Mouse (Mus musculus): ENCODE data around the gene Hnrnph3. TPM values are rescaled to one million over a fixed set of nuclear protein-coding genes. Genes with fewer than 3 reads are reported as not detected.

The Hnrnph3 gene
- total RNA-seq, 1 experiment, result 25.7 TPM

DNA sequence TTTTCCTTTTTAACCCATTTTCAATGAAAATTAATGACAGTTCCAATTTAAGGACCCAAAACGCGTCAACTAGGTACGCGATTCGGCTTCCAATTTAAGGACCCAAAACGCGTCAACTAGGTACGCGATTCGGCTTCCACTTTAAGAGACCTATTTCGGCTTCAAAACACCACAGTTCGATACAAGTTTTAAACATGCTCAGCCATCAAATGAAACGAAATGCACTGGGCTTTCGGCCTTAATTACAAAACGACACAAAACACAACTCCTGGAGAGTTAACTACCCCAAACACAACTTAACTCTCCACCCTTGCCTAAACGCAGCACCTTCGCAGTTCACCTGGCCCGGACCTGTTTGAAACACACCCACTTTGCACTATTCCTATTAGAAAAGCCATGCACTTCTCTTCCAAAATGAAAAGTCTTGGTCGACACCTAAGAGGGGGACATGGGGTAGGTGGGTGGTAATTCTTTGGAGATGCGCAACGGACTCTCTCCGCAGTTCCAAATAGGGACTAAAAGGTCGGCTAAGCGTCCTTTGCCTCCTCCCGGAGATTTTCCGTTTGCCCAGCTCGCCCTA lies 1.4 kb downstream of the Hnrnph3 start:
- in situ Hi-C loops (cut with MboI; ENCODE audit: low sequenced_read_pairs in 2 of 2, unreplicated experiment in 2 of 2), result no loop called here
- H3K4me3 ChIP-seq (ENCODE audit: insufficient read depth in 1 of 2, low read depth in 1 of 2, low read length in 2 of 2, poor library complexity in 1 of 2, severe bottlenecking in 1 of 2), result peak overlapping the region; percentile 76 to 86
- H3K27ac ChIP-seq (ENCODE audit: insufficient read depth, low read depth, low read length, poor library complexity, severe bottlenecking), result peak overlapping the region; percentile 66; the same call in 1 of the 2 replicates
- H3K4me1 ChIP-seq (ENCODE audit: control insufficient read depth in 2 of 2, insufficient read depth in 2 of 2, low read length in 2 of 2, poor library complexity in 1 of 2), result peaks cover 3 to 4% of the 10 kb centered on the region in 2 experiments; a peak in 3 of 4 replicates
- TF ChIP-seq MAFK (IDR thresholded peaks at IDR 0.05; ENCODE audit: insufficient read depth, low read depth, low read length) (no peak), ZC3H11A (IDR thresholded peaks at IDR 0.05; ENCODE audit: borderline replicate concordance, low read depth, low read length) (no peak), CHD2 (IDR thresholded peaks at IDR 0.05; ENCODE audit: low read depth, low read length) (no peak)
- H3K9me3 ChIP-seq (ENCODE audit: control insufficient read depth, insufficient read depth, low read depth, low read length), result no peaks in the 10 kb centered on the region
- no peak for DNase-seq (ENCODE audit: low read depth, low spot score)
- H3K36me3 ChIP-seq (ENCODE audit: control insufficient read depth, insufficient read depth, low read length, poor library complexity, severe bottlenecking), result peaks cover 4% of the 10 kb centered on the region
- H3K9ac ChIP-seq (ENCODE audit: insufficient read depth, low read depth, low read length, poor library complexity, severe bottlenecking), result peak overlapping the region; percentile 93

GRCm38 (mm10) chr10:63021702-63022101 lies 2.3 kb downstream of the Hnrnph3 start:
- Histone ChIP-seq H3K9me3 (ENCODE audit: control insufficient read depth, insufficient read depth, low read depth, low read length) (no peaks in the 10 kb centered on the region), H3K27ac (ENCODE audit: insufficient read depth, low read depth, low read length, poor library complexity, severe bottlenecking) (no peak overlapping the region), H3K36me3 (ENCODE audit: control insufficient read depth, insufficient read depth, low read length, poor library complexity, severe bottlenecking) (peaks cover 7% of the 10 kb centered on the region), H3K9ac (ENCODE audit: insufficient read depth, low read depth, low read length, poor library complexity, severe bottlenecking) (no peak overlapping the region; the same call in 1 of the 2 replicates), H3K4me3 (ENCODE audit: insufficient read depth in 1 of 2, low read depth in 1 of 2, low read length in 2 of 2, poor library complexity in 1 of 2, severe bottlenecking in 1 of 2) (peak overlapping the region; percentile 14 to 86; a peak in 2 of 4 replicates), H3K4me1 (ENCODE audit: control insufficient read depth in 2 of 2, insufficient read depth in 2 of 2, low read length in 2 of 2, poor library complexity in 1 of 2) (peaks cover 3 to 4% of the 10 kb centered on the region in 2 experiments; a peak in 3 of 4 replicates)
- TF ChIP-seq MAFK (IDR thresholded peaks at IDR 0.05; ENCODE audit: insufficient read depth, low read depth, low read length), result no peak
- TF ChIP-seq ZC3H11A (IDR thresholded peaks at IDR 0.05; ENCODE audit: borderline replicate concordance, low read depth, low read length), result no peak
- no peak for TF ChIP-seq CHD2 (IDR thresholded peaks at IDR 0.05; ENCODE audit: low read depth, low read length)
- no peak for TF ChIP-seq HCFC1 (IDR thresholded peaks at IDR 0.05; ENCODE audit: borderline replicate concordance, insufficient read depth, low read length)
- no peak for TF ChIP-seq ZNF384 (IDR thresholded peaks at IDR 0.05; ENCODE audit: low read depth, low read length)
- no peak for DNase-seq (ENCODE audit: low read depth, low spot score)
- in situ Hi-C loops (cut with MboI; ENCODE audit: low sequenced_read_pairs in 2 of 2, unreplicated experiment in 2 of 2), result no loop called here

DNA sequence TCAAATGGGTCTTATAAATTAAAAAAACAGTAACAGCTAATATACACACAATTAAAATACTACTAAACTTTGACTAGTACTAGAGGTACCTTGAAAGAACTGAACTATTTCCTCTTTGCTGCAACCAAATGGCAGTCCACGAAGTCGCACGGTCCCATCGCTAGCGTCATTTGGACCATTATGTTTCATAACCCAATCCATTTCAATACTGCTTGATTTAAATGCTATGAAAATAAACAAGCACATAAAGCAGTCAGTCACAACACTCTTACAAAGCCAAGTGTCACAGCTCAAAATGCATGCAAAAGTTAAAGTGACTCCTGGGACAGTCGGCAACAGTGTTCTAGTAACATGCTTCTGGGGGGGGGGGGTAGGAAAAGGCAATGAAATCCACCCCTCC lies 4.7 kb downstream of the Hnrnph3 start:
- peaks cover 15% of the 10 kb centered on the region for H3K36me3 ChIP-seq (ENCODE audit: control insufficient read depth, insufficient read depth, low read length, poor library complexity, severe bottlenecking)
- in situ Hi-C loops (cut with MboI; ENCODE audit: low sequenced_read_pairs in 2 of 2, unreplicated experiment in 2 of 2), result no loop called here

GRCm38 (mm10) chr10:63014168-63014567 lies 9.8 kb downstream of the Hnrnph3 start:
- in situ Hi-C loops (cut with MboI; ENCODE audit: low sequenced_read_pairs in 2 of 2, unreplicated experiment in 2 of 2), result no loop called here
- Histone ChIP-seq H3K4me1 (ENCODE audit: control insufficient read depth in 2 of 2, insufficient read depth in 2 of 2, low read length in 2 of 2, poor library complexity in 1 of 2) (no peaks in the 10 kb centered on the region), H3K9me3 (ENCODE audit: control insufficient read depth, insufficient read depth, low read depth, low read length) (no peaks in the 10 kb centered on the region), H3K9ac (ENCODE audit: insufficient read depth, low read depth, low read length, poor library complexity, severe bottlenecking) (no peak overlapping the region), H3K27ac (ENCODE audit: insufficient read depth, low read depth, low read length, poor library complexity, severe bottlenecking) (no peak overlapping the region), H3K36me3 (ENCODE audit: control insufficient read depth, insufficient read depth, low read length, poor library complexity, severe bottlenecking) (peaks cover 34% of the 10 kb centered on the region), H3K4me3 (ENCODE audit: insufficient read depth in 1 of 2, low read depth in 1 of 2, low read length in 2 of 2, poor library complexity in 1 of 2, severe bottlenecking in 1 of 2) (no peak overlapping the region)
- DNase-seq (ENCODE audit: low read depth, low spot score), result no peak
- TF ChIP-seq CHD2 (IDR thresholded peaks at IDR 0.05; ENCODE audit: low read depth, low read length) (no peak), HCFC1 (IDR thresholded peaks at IDR 0.05; ENCODE audit: borderline replicate concordance, insufficient read depth, low read length) (no peak), ZC3H11A (IDR thresholded peaks at IDR 0.05; ENCODE audit: borderline replicate concordance, low read depth, low read length) (no peak), MAFK (IDR thresholded peaks at IDR 0.05; ENCODE audit: insufficient read depth, low read depth, low read length) (no peak), ZNF384 (IDR thresholded peaks at IDR 0.05; ENCODE audit: low read depth, low read length) (no peak)

More for the DNA sequence above, 4.7 kb downstream of the Hnrnph3 start:
- peaks cover 0 to 1% of the 10 kb centered on the region in 2 experiments; a peak in 2 of 4 replicates for H3K4me1 ChIP-seq (ENCODE audit: control insufficient read depth in 2 of 2, insufficient read depth in 2 of 2, low read length in 2 of 2, poor library complexity in 1 of 2)
- DNase-seq (ENCODE audit: low read depth, low spot score), result no peak
- H3K4me3 ChIP-seq (ENCODE audit: insufficient read depth in 1 of 2, low read depth in 1 of 2, low read length in 2 of 2, poor library complexity in 1 of 2, severe bottlenecking in 1 of 2), result no peak overlapping the region
- H3K9me3 ChIP-seq (ENCODE audit: control insufficient read depth, insufficient read depth, low read depth, low read length), result no peaks in the 10 kb centered on the region
- no peak for TF ChIP-seq MAFK (IDR thresholded peaks at IDR 0.05; ENCODE audit: insufficient read depth, low read depth, low read length)
- no peak for TF ChIP-seq HCFC1 (IDR thresholded peaks at IDR 0.05; ENCODE audit: borderline replicate concordance, insufficient read depth, low read length)
- no peak for TF ChIP-seq CHD2 (IDR thresholded peaks at IDR 0.05; ENCODE audit: low read depth, low read length)
- H3K9ac ChIP-seq (ENCODE audit: insufficient read depth, low read depth, low read length, poor library complexity, severe bottlenecking), result no peak overlapping the region
- H3K27ac ChIP-seq (ENCODE audit: insufficient read depth, low read depth, low read length, poor library complexity, severe bottlenecking), result no peak overlapping the region

GRCm38 (mm10) chr10:63013476-63013875 lies 10.5 kb downstream of the Hnrnph3 start:
- peaks cover 36% of the 10 kb centered on the region for H3K36me3 ChIP-seq (ENCODE audit: control insufficient read depth, insufficient read depth, low read length, poor library complexity, severe bottlenecking)
- TF ChIP-seq CHD2 (IDR thresholded peaks at IDR 0.05; ENCODE audit: low read depth, low read length) (no peak), HCFC1 (IDR thresholded peaks at IDR 0.05; ENCODE audit: borderline replicate concordance, insufficient read depth, low read length) (no peak)
- H3K9me3 ChIP-seq (ENCODE audit: control insufficient read depth, insufficient read depth, low read depth, low read length), result no peaks in the 10 kb centered on the region
- no peak for DNase-seq (ENCODE audit: low read depth, low spot score)
- in situ Hi-C loops (cut with MboI; ENCODE audit: low sequenced_read_pairs in 2 of 2, unreplicated experiment in 2 of 2), result no loop called here
- H3K4me1 ChIP-seq (ENCODE audit: control insufficient read depth in 2 of 2, insufficient read depth in 2 of 2, low read length in 2 of 2, poor library complexity in 1 of 2), result no peaks in the 10 kb centered on the region
- H3K4me3 ChIP-seq (ENCODE audit: insufficient read depth in 1 of 2, low read depth in 1 of 2, low read length in 2 of 2, poor library complexity in 1 of 2, severe bottlenecking in 1 of 2), result no peak overlapping the region
- no peak overlapping the region for H3K9ac ChIP-seq (ENCODE audit: insufficient read depth, low read depth, low read length, poor library complexity, severe bottlenecking)
- H3K27ac ChIP-seq (ENCODE audit: insufficient read depth, low read depth, low read length, poor library complexity, severe bottlenecking), result no peak overlapping the region

Data from ES-E14 (cell line).